Mouse (Mus musculus) hindbrain, embryonic 10.5 days (tissue): Measurements from ENCODE around the gene Prcd. TPM values are rescaled to one million over a fixed set of nuclear protein-coding genes. Genes with fewer than 3 reads are reported as not detected.
"Not testable (repeated sequence)": the region's sequence is repeated elsewhere in the genome, so short reads cannot be mapped to it uniquely, and the experiment has no call there.

Source experiments
- DNase-seq: peaks from one replicate; pipeline ENCODE4 v3.0.0-alpha.2; 2017; ENCODE audit warnings: low spot score
- H3K27ac ChIP-seq: fragments of 300-500 bp; sonication (generic); 2 replicates; pipeline ENCODE4 v1.5.1; 2016; ENCODE audit warnings: mild to moderate bottlenecking, moderate library complexity
- H3K27me3 ChIP-seq: fragments of 300-500 bp; sonication (generic); 2 replicates; pipeline ENCODE4 v1.6.1; 2016; ENCODE audit warnings: mild to moderate bottlenecking; ENCODE audit not compliant: poor library complexity, insufficient read depth, severe bottlenecking
- H3K36me3 ChIP-seq: fragments of 300-500 bp; sonication (generic); 2 replicates; pipeline ENCODE4 v1.6.1; 2016; ENCODE audit warnings: mild to moderate bottlenecking, moderate library complexity
- H3K4me1 ChIP-seq: fragments of 300-500 bp; sonication (generic); replicated peaks from 2 replicates; pipeline ENCODE4 v1.6.1; 2016; ENCODE audit warnings: mild to moderate bottlenecking
- H3K4me3 ChIP-seq: fragments of 300-500 bp; sonication (generic); 2 replicates; pipeline ENCODE4 v1.5.1; 2016; ENCODE audit warnings: mild to moderate bottlenecking, moderate library complexity
- H3K9me3 ChIP-seq: fragments of 300-500 bp; sonication (generic); 2 replicates; pipeline ENCODE4 v1.6.1; 2016; ENCODE audit warnings: mild to moderate bottlenecking, moderate library complexity
- WGBS: fragments of 180-500 bp; shearing (Covaris S2); methylation state at CpG from one replicate; pipeline ENCODE4 v1.1.7; 2016; 5-methylcytosine and 5-hydroxymethylcytosine counted together
- polyA plus RNA-seq: library from polyadenylated mRNA; unstranded; fragments of >200 nt; fragmentation: Nextera tagmentation; extraction: Ambion mirVana; gene quantifications from 2 replicates; pipeline ENCODE4 v1.2.1, GENCODE M21; 2016

Gene Prcd
- polyA plus RNA-seq, 1 experiment from 2014 or later: 1.2 TPM

GRCm38 (mm10) chr11:116629472-116629871 lies 23.9 kb upstream of the Prcd start:
- H3K36me3 ChIP-seq: no peaks in the 10 kb centered on the region
- WGBS: 88% methylated on average over 6 of the region's 6 CpGs
- no peak overlapping the region for H3K27ac ChIP-seq

GRCm38 (mm10) chr11:116630171-116630965 lies 23.0 kb upstream of the Prcd start:
- Histone ChIP-seq H3K4me1 (peaks cover 35% of the 10 kb centered on the region), H3K36me3 (no peaks in the 10 kb centered on the region), H3K4me3 (no peak overlapping the region), H3K27ac (0 out of 2 replicates have a peak overlapping the region, but pooled peaks have one; percentile 23), H3K9me3 (no peaks in the 10 kb centered on the region), H3K27me3 (peaks cover 1% of the 10 kb centered on the region; the same call in 1 of the 2 replicates)
- DNase-seq: no peak
- WGBS: 55% methylated on average over 12 of the region's 12 CpGs

More at GRCm38 (mm10) chr11:116629472-116629871, 23.9 kb upstream of the Prcd start:
- Histone ChIP-seq H3K4me1 (peaks cover 41% of the 10 kb centered on the region), H3K9me3 (no peaks in the 10 kb centered on the region), H3K4me3 (no peak overlapping the region), H3K27me3 (peaks cover 10% of the 10 kb centered on the region)
- DNase-seq: no peak

GRCm38 (mm10) chr11:116632962-116633361 lies 20.4 kb upstream of the Prcd start:
- no peaks in the 10 kb centered on the region for H3K27me3 ChIP-seq
- H3K36me3 ChIP-seq: no peaks in the 10 kb centered on the region
- no peak overlapping the region for H3K27ac ChIP-seq
- DNase-seq: no peak
- 84% methylated on average over 10 of the region's 10 CpGs for WGBS
- no peaks in the 10 kb centered on the region for H3K9me3 ChIP-seq
- H3K4me3 ChIP-seq: no peak overlapping the region
- peaks cover 28% of the 10 kb centered on the region for H3K4me1 ChIP-seq

GRCm38 (mm10) chr11:116636607-116637006 lies 16.7 kb upstream of the Prcd start:
- 76% methylated on average over 8 of the region's 8 CpGs for WGBS
- not testable (repeated sequence) for H3K27ac ChIP-seq, H3K4me1 ChIP-seq, H3K27me3 ChIP-seq, H3K36me3 ChIP-seq, DNase-seq, H3K4me3 ChIP-seq, H3K9me3 ChIP-seq

GRCm38 (mm10) chr11:116641168-116641567 lies 12.2 kb upstream of the Prcd start:
- Histone ChIP-seq H3K4me3 (no peak overlapping the region), H3K27ac (no peak overlapping the region), H3K4me1 (peaks cover 32% of the 10 kb centered on the region), H3K27me3 (peaks cover 23% of the 10 kb centered on the region; the same call in 1 of the 2 replicates), H3K9me3 (no peaks in the 10 kb centered on the region), H3K36me3 (no peaks in the 10 kb centered on the region)
- 46% methylated on average over 5 of the region's 5 CpGs for WGBS
- DNase-seq: peak; percentile 50

GRCm38 (mm10) chr11:116641731-116642130 lies 11.6 kb upstream of the Prcd start:
- H3K4me1 ChIP-seq: peaks cover 37% of the 10 kb centered on the region
- 71% methylated on average over 3 of the region's 3 CpGs for WGBS

GRCm38 (mm10) chr11:116642681-116643578 lies 10.4 kb upstream of the Prcd start:
- Histone ChIP-seq H3K27me3 (peaks cover 31% of the 10 kb centered on the region; the same call in 1 of the 2 replicates), H3K4me1 (peaks cover 49% of the 10 kb centered on the region), H3K27ac (peak overlapping the region; percentile 86), H3K36me3 (no peaks in the 10 kb centered on the region), H3K9me3 (no peaks in the 10 kb centered on the region), H3K4me3 (peak overlapping the region; percentile 48)
- WGBS: 38% methylated on average over 14 of the region's 14 CpGs
- DNase-seq: peak; percentile 92

More at GRCm38 (mm10) chr11:116641731-116642130, 11.6 kb upstream of the Prcd start:
- H3K36me3 ChIP-seq: no peaks in the 10 kb centered on the region
- DNase-seq: no peak
- H3K9me3 ChIP-seq: no peaks in the 10 kb centered on the region
- no peak overlapping the region for H3K4me3 ChIP-seq
- H3K27me3 ChIP-seq: peaks cover 27% of the 10 kb centered on the region; the same call in 1 of the 2 replicates
- H3K27ac ChIP-seq: no peak overlapping the region

GRCm38 (mm10) chr11:116643579-116644224 lies 9.6 kb upstream of the Prcd start:
- Histone ChIP-seq H3K27me3 (peaks cover 32% of the 10 kb centered on the region; the same call in 1 of the 2 replicates), H3K4me3 (peak overlapping the region; percentile 48), H3K27ac (peak overlapping the region; percentile 86), H3K36me3 (no peaks in the 10 kb centered on the region), H3K4me1 (peaks cover 57% of the 10 kb centered on the region), H3K9me3 (no peaks in the 10 kb centered on the region)
- WGBS: 3% methylated on average over 19 of the region's 19 CpGs
- peak; percentile 59 for DNase-seq

- WGBS: 39% methylated on average over 21 of the region's 21 CpGs
- Histone ChIP-seq H3K36me3 (no peaks in the 10 kb centered on the region), H3K27ac (peak overlapping the region; percentile 86), H3K9me3 (no peaks in the 10 kb centered on the region), H3K27me3 (peaks cover 40% of the 10 kb centered on the region; the same call in 1 of the 2 replicates), H3K4me1 (peaks cover 65% of the 10 kb centered on the region), H3K4me3 (peak overlapping the region; percentile 48)
- peak; percentile 53 for DNase-seq
These were observed 8.9 kb upstream of the Prcd start for GRCm38 (mm10) chr11:116644225-116645112.

GRCm38 (mm10) chr11:116645446-116646110 lies 7.8 kb upstream of the Prcd start:
- H3K4me1 ChIP-seq: peaks cover 75% of the 10 kb centered on the region
- 52% methylated on average over 8 of the region's 8 CpGs for WGBS
- peak overlapping the region; percentile 45; the same call in 1 of the 2 replicates for H3K27ac ChIP-seq
- peaks cover 48% of the 10 kb centered on the region for H3K27me3 ChIP-seq
- H3K9me3 ChIP-seq: no peaks in the 10 kb centered on the region
- peak; percentile 8 for DNase-seq
- no peaks in the 10 kb centered on the region for H3K36me3 ChIP-seq
- H3K4me3 ChIP-seq: no peak overlapping the region

- Histone ChIP-seq H3K36me3 (no peaks in the 10 kb centered on the region), H3K4me1 (peaks cover 75% of the 10 kb centered on the region), H3K4me3 (no peak overlapping the region), H3K27ac (0 out of 2 replicates have a peak overlapping the region, but pooled peaks have one; percentile 40), H3K27me3 (peaks cover 54% of the 10 kb centered on the region), H3K9me3 (no peaks in the 10 kb centered on the region)
- peak; percentile 2 for DNase-seq
- WGBS: 67% methylated on average over 11 of the region's 11 CpGs
These were observed 7.2 kb upstream of the Prcd start for GRCm38 (mm10) chr11:116646136-116646535.
